Mouse (Mus musculus): Measurements from ENCODE around the gene Bcas1. TPM values are rescaled to one million over a fixed set of nuclear protein-coding genes. Genes with fewer than 3 reads are reported as not detected.
A peak's percentile ranks its signal among the peaks of the same experiment; 100 is the strongest.
"Not testable (repeated sequence)": the region's sequence is repeated elsewhere in the genome, so short reads cannot be mapped to it uniquely, and the experiment has no call there.

The Bcas1 gene
- polyA plus RNA-seq, 1 experiment from 2014 or later, result 0.51 TPM

GRCm38 (mm10) chr2:170459183-170459582 is 31.5 kb upstream of the Bcas1 start:
- Histone ChIP-seq H3K36me3 (no peaks in the 10 kb centered on the region), H3K4me1 (replicated peaks) (no peaks in the 10 kb centered on the region; the same call in none of the 2 replicates), H3K9ac (replicated peaks) (no peak overlapping the region), H3K4me3 (replicated peaks) (no peak overlapping the region), H3K27me3 (no peaks in the 10 kb centered on the region; the same call in 1 of the 2 replicates), H3K4me2 (no peak overlapping the region), H3K27ac (no peak overlapping the region), H3K9me3 (no peaks in the 10 kb centered on the region)
- no peak for ATAC-seq (ENCODE audit: insufficient number of reproducible peaks, insufficient read depth, low FRiP score, low TSS enrichment, low read depth)
- WGBS, result 69% methylated on average over 10 of the region's 10 CpGs

- not testable (repeated sequence) for H3K9ac ChIP-seq (replicated peaks); H3K36me3 ChIP-seq; H3K9me3 ChIP-seq; H3K27ac ChIP-seq; H3K4me2 ChIP-seq; ATAC-seq (ENCODE audit: insufficient number of reproducible peaks, insufficient read depth, low FRiP score, low TSS enrichment, low read depth); H3K4me3 ChIP-seq (replicated peaks); H3K4me1 ChIP-seq (replicated peaks); H3K27me3 ChIP-seq
- 40% methylated on average over 4 of the region's 4 CpGs for WGBS
These were observed 26.2 kb upstream of the Bcas1 start for GRCm38 (mm10) chr2:170453809-170454208.

- peak; percentile 56; the same call in 1 of the 2 replicates for ATAC-seq (ENCODE audit: insufficient number of reproducible peaks, insufficient read depth, low FRiP score, low TSS enrichment, low read depth)
These were observed 23.3 kb upstream of the Bcas1 start for GRCm38 (mm10) chr2:170450933-170451332.

GRCm38 (mm10) chr2:170447651-170448050 is 20.0 kb upstream of the Bcas1 start:
- 69% methylated on average over 10 of the region's 10 CpGs for WGBS
- no peak overlapping the region for H3K9ac ChIP-seq (replicated peaks)
- H3K4me3 ChIP-seq (replicated peaks), result no peak overlapping the region
- no peaks in the 10 kb centered on the region for H3K4me1 ChIP-seq (replicated peaks)
- H3K36me3 ChIP-seq, result no peaks in the 10 kb centered on the region
- no peak overlapping the region for H3K4me2 ChIP-seq
- H3K9me3 ChIP-seq, result no peaks in the 10 kb centered on the region
- H3K27me3 ChIP-seq, result peaks cover 10% of the 10 kb centered on the region; the same call in 1 of the 2 replicates
- H3K27ac ChIP-seq, result no peak overlapping the region
- no peak for ATAC-seq (ENCODE audit: insufficient number of reproducible peaks, insufficient read depth, low FRiP score, low TSS enrichment, low read depth)

More at GRCm38 (mm10) chr2:170450933-170451332, 23.3 kb upstream of the Bcas1 start:
- Histone ChIP-seq H3K36me3 (no peaks in the 10 kb centered on the region), H3K9me3 (no peaks in the 10 kb centered on the region), H3K27me3 (peaks cover 10% of the 10 kb centered on the region; the same call in 1 of the 2 replicates), H3K9ac (replicated peaks) (no peak overlapping the region), H3K4me2 (peak overlapping the region; percentile 36), H3K27ac (no peak overlapping the region), H3K4me3 (replicated peaks) (no peak overlapping the region), H3K4me1 (replicated peaks) (no peaks in the 10 kb centered on the region)
- 11% methylated on average over 9 of the region's 9 CpGs for WGBS

- ATAC-seq (ENCODE audit: insufficient number of reproducible peaks, insufficient read depth, low FRiP score, low TSS enrichment, low read depth), result no peak
- Histone ChIP-seq H3K9ac (replicated peaks) (0 out of 2 replicates have a peak overlapping the region, but pooled peaks have one; percentile 31), H3K9me3 (no peaks in the 10 kb centered on the region), H3K27me3 (peaks cover 5% of the 10 kb centered on the region; the same call in 1 of the 2 replicates), H3K27ac (no peak overlapping the region), H3K4me2 (no peak overlapping the region), H3K4me1 (replicated peaks) (no peaks in the 10 kb centered on the region), H3K4me3 (replicated peaks) (no peak overlapping the region), H3K36me3 (no peaks in the 10 kb centered on the region)
- 74% methylated on average over 5 of the region's 5 CpGs for WGBS
These were observed 19.3 kb upstream of the Bcas1 start for GRCm38 (mm10) chr2:170446843-170447383.

- no peak overlapping the region for H3K27ac ChIP-seq
- no peak overlapping the region for H3K9ac ChIP-seq (replicated peaks)
- H3K36me3 ChIP-seq, result no peaks in the 10 kb centered on the region
- no peak for ATAC-seq (ENCODE audit: insufficient number of reproducible peaks, insufficient read depth, low FRiP score, low TSS enrichment, low read depth)
- 87% methylated on average over 5 of the region's 5 CpGs for WGBS
- H3K27me3 ChIP-seq, result peaks cover 3% of the 10 kb centered on the region; the same call in 1 of the 2 replicates
- H3K4me1 ChIP-seq (replicated peaks), result no peaks in the 10 kb centered on the region
- H3K9me3 ChIP-seq, result no peaks in the 10 kb centered on the region
- H3K4me2 ChIP-seq, result no peak overlapping the region
- no peak overlapping the region for H3K4me3 ChIP-seq (replicated peaks)
These were observed 18.2 kb upstream of the Bcas1 start for GRCm38 (mm10) chr2:170445861-170446260.

- 76% methylated on average over 3 of the region's 3 CpGs for WGBS
- no peaks in the 10 kb centered on the region for H3K9me3 ChIP-seq
These were observed 14.9 kb upstream of the Bcas1 start for GRCm38 (mm10) chr2:170442535-170442934.

GRCm38 (mm10) chr2:170438782-170439181 is 11.1 kb upstream of the Bcas1 start:
- peaks cover 32% of the 10 kb centered on the region for H3K27me3 ChIP-seq
- WGBS, result 43% methylated on average over 13 of the region's 13 CpGs
- 0 out of 2 replicates have a peak, but pooled peaks cover 7% of the 10 kb centered on the region for H3K4me1 ChIP-seq (replicated peaks)
- H3K36me3 ChIP-seq, result no peaks in the 10 kb centered on the region
- no peak for ATAC-seq (ENCODE audit: insufficient number of reproducible peaks, insufficient read depth, low FRiP score, low TSS enrichment, low read depth)
- H3K9me3 ChIP-seq, result no peaks in the 10 kb centered on the region
- H3K4me2 ChIP-seq, result no peak overlapping the region
- H3K9ac ChIP-seq (replicated peaks), result no peak overlapping the region
- H3K27ac ChIP-seq, result no peak overlapping the region
- H3K4me3 ChIP-seq (replicated peaks), result no peak overlapping the region

More at GRCm38 (mm10) chr2:170442535-170442934, 14.9 kb upstream of the Bcas1 start:
- Histone ChIP-seq H3K4me1 (replicated peaks) (0 out of 2 replicates have a peak, but pooled peaks cover 7% of the 10 kb centered on the region), H3K36me3 (no peaks in the 10 kb centered on the region), H3K4me3 (replicated peaks) (no peak overlapping the region), H3K27ac (no peak overlapping the region), H3K27me3 (peaks cover 18% of the 10 kb centered on the region), H3K9ac (replicated peaks) (no peak overlapping the region), H3K4me2 (no peak overlapping the region)
- ATAC-seq (ENCODE audit: insufficient number of reproducible peaks, insufficient read depth, low FRiP score, low TSS enrichment, low read depth), result no peak

- Histone ChIP-seq H3K4me1 (replicated peaks) (0 out of 2 replicates have a peak, but pooled peaks cover 7% of the 10 kb centered on the region), H3K9ac (replicated peaks) (no peak overlapping the region), H3K4me2 (no peak overlapping the region), H3K27me3 (peaks cover 32% of the 10 kb centered on the region), H3K27ac (no peak overlapping the region), H3K36me3 (no peaks in the 10 kb centered on the region), H3K4me3 (replicated peaks) (no peak overlapping the region), H3K9me3 (no peaks in the 10 kb centered on the region)
- ATAC-seq (ENCODE audit: insufficient number of reproducible peaks, insufficient read depth, low FRiP score, low TSS enrichment, low read depth), result no peak
- 56% methylated on average over 4 of the region's 4 CpGs for WGBS
These were observed 8.6 kb upstream of the Bcas1 start for GRCm38 (mm10) chr2:170436204-170436603.

- no peak for ATAC-seq (ENCODE audit: insufficient number of reproducible peaks, insufficient read depth, low FRiP score, low TSS enrichment, low read depth)
- H3K9ac ChIP-seq (replicated peaks), result no peak overlapping the region
- no peaks in the 10 kb centered on the region for H3K36me3 ChIP-seq
- no peaks in the 10 kb centered on the region for H3K9me3 ChIP-seq
- no peaks in the 10 kb centered on the region for H3K4me1 ChIP-seq (replicated peaks)
- H3K4me3 ChIP-seq (replicated peaks), result no peak overlapping the region
- H3K27ac ChIP-seq, result no peak overlapping the region
- 65% methylated on average over 6 of the region's 6 CpGs for WGBS
- no peak overlapping the region for H3K4me2 ChIP-seq
- H3K27me3 ChIP-seq, result peaks cover 12% of the 10 kb centered on the region
These were observed 4.5 kb upstream of the Bcas1 start for GRCm38 (mm10) chr2:170432152-170432551.

GRCm38 (mm10) chr2:170428966-170429365 is 1.3 kb upstream of the Bcas1 start:
- peaks cover 6% of the 10 kb centered on the region; the same call in 1 of the 2 replicates for H3K4me1 ChIP-seq (replicated peaks)
- H3K4me2 ChIP-seq, result no peak overlapping the region
- ATAC-seq (ENCODE audit: insufficient number of reproducible peaks, insufficient read depth, low FRiP score, low TSS enrichment, low read depth), result no peak
- no peak overlapping the region for H3K27ac ChIP-seq
- no peaks in the 10 kb centered on the region; the same call in none of the 2 replicates for H3K27me3 ChIP-seq
- no peaks in the 10 kb centered on the region for H3K36me3 ChIP-seq
- no peak overlapping the region for H3K9ac ChIP-seq (replicated peaks)
- no peak overlapping the region for H3K4me3 ChIP-seq (replicated peaks)
- H3K9me3 ChIP-seq, result no peaks in the 10 kb centered on the region
- 62% methylated on average over 8 of the region's 8 CpGs for WGBS

GRCm38 (mm10) chr2:170424131-170424530 is 3.5 kb downstream of the Bcas1 start:
- Histone ChIP-seq H3K27ac (no peak overlapping the region), H3K4me1 (replicated peaks) (peaks cover 6% of the 10 kb centered on the region; the same call in 1 of the 2 replicates), H3K9ac (replicated peaks) (no peak overlapping the region), H3K4me2 (no peak overlapping the region), H3K9me3 (no peaks in the 10 kb centered on the region), H3K4me3 (replicated peaks) (no peak overlapping the region), H3K27me3 (no peaks in the 10 kb centered on the region; the same call in none of the 2 replicates), H3K36me3 (no peaks in the 10 kb centered on the region)
- WGBS, result 65% methylated on average over 3 of the region's 3 CpGs
- ATAC-seq (ENCODE audit: insufficient number of reproducible peaks, insufficient read depth, low FRiP score, low TSS enrichment, low read depth), result no peak

Measured in limb, embryonic 12.5 days (tissue).